Mouse (Mus musculus) liver, embryonic 13.5 days (tissue): ENCODE measurements around the gene Fhod1. TPM values are rescaled to one million over a fixed set of nuclear protein-coding genes. Genes with fewer than 3 reads are reported as not detected.

Experiments used
- ATAC-seq: fragments of 200-750 bp; cut with Nextera tagmentation; 2 replicates; pipeline ENCODE4 v1.8.0; 2017; ENCODE audit warnings: low read depth, mild to moderate bottlenecking, moderate number of reproducible peaks, moderate library complexity
- DNase-seq: peaks from one replicate; pipeline ENCODE4 v3.0.0; 2022
- H3K27ac ChIP-seq: fragments of 300-500 bp; sonication (generic); 2 replicates; pipeline ENCODE4 v1.5.1; 2015; ENCODE audit warnings: moderate library complexity, mild to moderate bottlenecking, inconsistent platforms
- H3K27me3 ChIP-seq: fragments of 300-500 bp; sonication (generic); 2 replicates; pipeline ENCODE4 v1.6.1; 2015; ENCODE audit warnings: mild to moderate bottlenecking, inconsistent platforms
- H3K36me3 ChIP-seq: fragments of 300-500 bp; sonication (generic); 2 replicates; pipeline ENCODE4 v1.6.1; 2015; ENCODE audit warnings: mild to moderate bottlenecking, inconsistent platforms
- H3K4me1 ChIP-seq: fragments of 300-500 bp; sonication (generic); replicated peaks from 2 replicates; pipeline ENCODE4 v1.6.1; 2015; ENCODE audit warnings: inconsistent platforms
- H3K4me2 ChIP-seq: fragments of 300-500 bp; sonication (generic); 2 replicates; pipeline ENCODE4 v1.6.1; 2015; ENCODE audit warnings: inconsistent platforms, mild to moderate bottlenecking, moderate library complexity
- H3K4me3 ChIP-seq: fragments of 300-500 bp; sonication (generic); replicated peaks from 2 replicates; pipeline ENCODE4 v1.5.1; 2015; ENCODE audit warnings: mild to moderate bottlenecking, inconsistent platforms
- H3K9ac ChIP-seq: fragments of 300-500 bp; sonication (generic); 2 replicates; pipeline ENCODE4 v1.6.1; 2015; ENCODE audit warnings: mild to moderate bottlenecking, inconsistent platforms
- H3K9me3 ChIP-seq: fragments of 300-500 bp; sonication (generic); replicated peaks from 2 replicates; pipeline ENCODE4 v1.6.1; 2016; ENCODE audit warnings: inconsistent platforms
- WGBS: fragments of 180-500 bp; shearing (Covaris S2); methylation state at CpG from one replicate; pipeline ENCODE4 v1.1.7; 2015; ENCODE audit not compliant: insufficient replicate concordance; 5-methylcytosine and 5-hydroxymethylcytosine counted together
- polyA plus RNA-seq: library from polyadenylated mRNA; unstranded; fragments of >200 nt; fragmentation: Nextera tagmentation; extraction: Ambion mirVana; gene quantifications from 2 replicates; pipeline ENCODE4 v1.2.1, GENCODE M21; 2015

Gene Fhod1
- polyA plus RNA-seq, 1 experiment from 2014 or later = 0.71 TPM

- no peaks in the 10 kb centered on the region for H3K9me3 ChIP-seq
- H3K4me3 ChIP-seq = no peak overlapping the region
- H3K4me2 ChIP-seq = no peak overlapping the region
- DNase-seq (no peak), ATAC-seq (no peak)
- WGBS = 48% methylated on average over 2 of the region's 2 CpGs
- H3K27ac ChIP-seq = no peak overlapping the region
- H3K4me1 ChIP-seq = no peaks in the 10 kb centered on the region
- no peaks in the 10 kb centered on the region for H3K36me3 ChIP-seq
- no peak overlapping the region for H3K9ac ChIP-seq
- no peaks in the 10 kb centered on the region; the same call in 1 of the 2 replicates for H3K27me3 ChIP-seq
Observed at GRCm38 (mm10) chr8:105367107-105367506, 19.4 kb upstream of the Fhod1 start.

GRCm38 (mm10) chr8:105361751-105362702 is 14.3 kb upstream of the Fhod1 start:
- H3K4me3 ChIP-seq = no peak overlapping the region
- no peaks in the 10 kb centered on the region for H3K4me1 ChIP-seq
- no peak overlapping the region for H3K4me2 ChIP-seq
- no peak overlapping the region; the same call in 1 of the 2 replicates for H3K27ac ChIP-seq
- 52% methylated on average over 12 of the region's 12 CpGs for WGBS
- H3K36me3 ChIP-seq = no peaks in the 10 kb centered on the region
- H3K27me3 ChIP-seq = peaks cover 7% of the 10 kb centered on the region; the same call in 1 of the 2 replicates
- H3K9me3 ChIP-seq = no peaks in the 10 kb centered on the region
- no peak overlapping the region for H3K9ac ChIP-seq
- DNase-seq = no peak
- ATAC-seq = no peak

DNA sequence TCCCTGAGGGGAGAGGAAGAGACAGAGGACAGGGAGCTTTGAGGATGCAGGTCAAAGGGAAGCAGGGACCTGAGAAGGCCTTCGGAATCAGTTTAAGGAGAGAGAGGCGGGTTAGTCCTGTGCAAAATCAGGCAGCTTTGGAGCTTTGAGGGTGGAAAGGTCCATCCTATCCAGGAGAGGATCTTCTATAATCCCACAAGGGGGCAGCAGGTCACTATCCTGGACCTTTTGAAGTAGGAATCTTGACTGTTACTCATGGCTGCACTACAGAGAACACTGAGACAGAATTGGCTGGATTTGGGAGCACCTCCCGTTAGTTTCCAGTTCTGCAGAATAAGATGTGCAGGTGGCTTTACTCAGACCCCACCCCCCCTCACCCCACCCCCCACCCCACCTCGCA is 11.9 kb upstream of the Fhod1 start:
- no peaks in the 10 kb centered on the region for H3K4me1 ChIP-seq
- H3K9ac ChIP-seq = no peak overlapping the region
- H3K27me3 ChIP-seq = peaks cover 7% of the 10 kb centered on the region; the same call in 1 of the 2 replicates
- H3K36me3 ChIP-seq = no peaks in the 10 kb centered on the region
- ATAC-seq (no peak), DNase-seq (no peak)
- WGBS = 53% methylated on average over 4 of the region's 4 CpGs
- H3K9me3 ChIP-seq = no peaks in the 10 kb centered on the region
- H3K27ac ChIP-seq = no peak overlapping the region
- no peak overlapping the region for H3K4me3 ChIP-seq
- no peak overlapping the region for H3K4me2 ChIP-seq

GRCm38 (mm10) chr8:105359208-105359607 is 11.5 kb upstream of the Fhod1 start:
- Histone ChIP-seq H3K27ac (no peak overlapping the region), H3K4me2 (no peak overlapping the region), H3K4me1 (no peaks in the 10 kb centered on the region), H3K4me3 (no peak overlapping the region), H3K9me3 (no peaks in the 10 kb centered on the region), H3K9ac (no peak overlapping the region), H3K36me3 (no peaks in the 10 kb centered on the region), H3K27me3 (peaks cover 7% of the 10 kb centered on the region; the same call in 1 of the 2 replicates)
- DNase-seq (no peak), ATAC-seq (no peak)
- 70% methylated on average over 15 of the region's 15 CpGs for WGBS

DNA sequence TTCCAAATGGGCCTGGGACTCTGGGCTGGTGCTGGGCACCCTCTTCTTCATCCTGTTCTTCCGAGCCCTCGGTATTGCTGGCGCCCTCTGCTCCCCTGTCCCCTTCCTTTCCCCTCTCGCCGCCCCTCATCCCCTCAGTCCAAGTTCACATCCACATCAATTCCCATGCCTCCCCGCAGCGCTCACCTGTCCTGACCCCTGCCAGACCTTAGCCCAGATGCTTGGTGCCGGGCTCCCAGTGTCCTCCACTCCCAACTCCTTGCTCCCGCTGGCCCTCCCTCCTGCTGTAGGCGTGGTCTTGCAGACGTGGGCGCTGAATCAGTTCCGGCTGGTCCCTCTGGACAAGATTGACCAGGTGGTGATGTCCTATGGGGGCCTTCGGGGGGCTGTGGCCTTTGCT is 8.9 kb upstream of the Fhod1 start:
- WGBS = 80% methylated on average over 14 of the region's 14 CpGs
- no peak overlapping the region for H3K27ac ChIP-seq
- H3K4me1 ChIP-seq = no peaks in the 10 kb centered on the region
- peaks cover 27% of the 10 kb centered on the region for H3K27me3 ChIP-seq
- ATAC-seq (no peak), DNase-seq (no peak)
- H3K36me3 ChIP-seq = no peaks in the 10 kb centered on the region
- no peak overlapping the region for H3K4me3 ChIP-seq
- H3K9ac ChIP-seq = no peak overlapping the region
- no peak overlapping the region for H3K4me2 ChIP-seq
- H3K9me3 ChIP-seq = no peaks in the 10 kb centered on the region

DNA sequence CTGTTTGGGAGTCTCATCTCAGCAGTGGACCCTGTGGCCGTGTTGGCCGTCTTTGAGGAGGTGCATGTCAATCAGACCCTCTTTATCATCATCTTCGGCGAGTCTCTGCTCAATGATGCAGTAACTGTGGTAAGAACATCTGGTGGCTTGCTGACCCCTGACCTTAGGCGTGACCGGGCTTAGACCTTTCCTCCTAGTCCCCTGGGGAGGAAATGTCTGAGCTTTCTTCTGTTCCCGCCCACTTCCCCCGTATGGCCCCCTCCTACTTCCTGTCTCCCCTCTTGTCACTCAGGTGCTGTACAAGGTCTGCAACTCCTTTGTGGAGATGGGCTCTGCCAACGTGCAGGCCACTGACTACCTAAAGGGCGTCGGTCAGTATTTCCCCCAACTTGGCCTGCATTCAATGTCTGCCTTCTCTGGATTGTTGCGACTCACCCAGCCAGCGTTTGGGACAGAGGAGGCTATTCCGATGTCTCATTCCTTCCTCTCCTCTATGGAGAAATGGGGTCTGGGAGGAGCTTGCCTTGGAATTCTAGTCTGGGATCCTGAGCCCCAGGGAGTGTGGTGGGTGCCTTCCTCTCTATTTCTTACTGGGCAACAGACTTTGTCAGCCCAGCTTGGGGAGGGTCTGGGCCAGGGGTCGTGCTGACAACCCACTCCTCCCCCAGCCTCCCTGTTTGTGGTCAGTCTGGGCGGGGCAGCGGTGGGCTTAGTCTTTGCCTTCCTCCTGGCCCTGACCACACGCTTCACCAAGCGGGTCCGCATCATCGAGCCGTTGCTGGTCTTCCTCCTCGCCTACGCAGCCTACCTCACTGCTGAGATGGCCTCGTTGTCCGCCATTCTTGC is 7.6 kb upstream of the Fhod1 start:
- no peak overlapping the region for H3K9ac ChIP-seq
- ATAC-seq = peak; percentile 20; the same call in 1 of the 2 replicates
- no peak overlapping the region for H3K4me3 ChIP-seq
- no peak overlapping the region for H3K27ac ChIP-seq
- peaks cover 40% of the 10 kb centered on the region for H3K27me3 ChIP-seq
- no peak overlapping the region for H3K4me2 ChIP-seq
- no peaks in the 10 kb centered on the region for H3K36me3 ChIP-seq
- H3K9me3 ChIP-seq = no peaks in the 10 kb centered on the region
- no peaks in the 10 kb centered on the region for H3K4me1 ChIP-seq
- DNase-seq = no peak
- 40% methylated on average over 26 of the region's 26 CpGs for WGBS

- 0 out of 2 replicates have a peak, but pooled peaks cover 1% of the 10 kb centered on the region for H3K4me1 ChIP-seq
- no peak overlapping the region for H3K4me3 ChIP-seq
- no peaks in the 10 kb centered on the region for H3K9me3 ChIP-seq
- no peak overlapping the region for H3K27ac ChIP-seq
- H3K4me2 ChIP-seq = no peak overlapping the region
- DNase-seq (no peak), ATAC-seq (no peak)
- no peaks in the 10 kb centered on the region for H3K36me3 ChIP-seq
- WGBS = 70% methylated on average over 4 of the region's 4 CpGs
- no peak overlapping the region for H3K9ac ChIP-seq
- H3K27me3 ChIP-seq = peaks cover 49% of the 10 kb centered on the region
Observed at GRCm38 (mm10) chr8:105354549-105354948, 6.8 kb upstream of the Fhod1 start.

GRCm38 (mm10) chr8:105353583-105354135 is 5.9 kb upstream of the Fhod1 start:
- H3K9me3 ChIP-seq = no peaks in the 10 kb centered on the region
- DNase-seq (no peak), ATAC-seq (no peak)
- H3K27ac ChIP-seq = no peak overlapping the region
- 78% methylated on average over 8 of the region's 8 CpGs for WGBS
- H3K4me3 ChIP-seq = no peak overlapping the region
- H3K27me3 ChIP-seq = peaks cover 50% of the 10 kb centered on the region
- H3K36me3 ChIP-seq = no peaks in the 10 kb centered on the region
- H3K4me1 ChIP-seq = peaks cover 9% of the 10 kb centered on the region
- H3K9ac ChIP-seq = no peak overlapping the region
- no peak overlapping the region for H3K4me2 ChIP-seq

- ATAC-seq (no peak), DNase-seq (no peak)
- WGBS = 54% methylated on average over 7 of the region's 7 CpGs
- peaks cover 40% of the 10 kb centered on the region for H3K4me1 ChIP-seq
- no peaks in the 10 kb centered on the region for H3K9me3 ChIP-seq
- H3K27me3 ChIP-seq = peaks cover 77% of the 10 kb centered on the region
- no peak overlapping the region for H3K4me3 ChIP-seq
- H3K36me3 ChIP-seq = no peaks in the 10 kb centered on the region
- H3K27ac ChIP-seq = no peak overlapping the region
- no peak overlapping the region for H3K9ac ChIP-seq
- no peak overlapping the region for H3K4me2 ChIP-seq
Observed at GRCm38 (mm10) chr8:105350186-105350585, 2.4 kb upstream of the Fhod1 start.

DNA sequence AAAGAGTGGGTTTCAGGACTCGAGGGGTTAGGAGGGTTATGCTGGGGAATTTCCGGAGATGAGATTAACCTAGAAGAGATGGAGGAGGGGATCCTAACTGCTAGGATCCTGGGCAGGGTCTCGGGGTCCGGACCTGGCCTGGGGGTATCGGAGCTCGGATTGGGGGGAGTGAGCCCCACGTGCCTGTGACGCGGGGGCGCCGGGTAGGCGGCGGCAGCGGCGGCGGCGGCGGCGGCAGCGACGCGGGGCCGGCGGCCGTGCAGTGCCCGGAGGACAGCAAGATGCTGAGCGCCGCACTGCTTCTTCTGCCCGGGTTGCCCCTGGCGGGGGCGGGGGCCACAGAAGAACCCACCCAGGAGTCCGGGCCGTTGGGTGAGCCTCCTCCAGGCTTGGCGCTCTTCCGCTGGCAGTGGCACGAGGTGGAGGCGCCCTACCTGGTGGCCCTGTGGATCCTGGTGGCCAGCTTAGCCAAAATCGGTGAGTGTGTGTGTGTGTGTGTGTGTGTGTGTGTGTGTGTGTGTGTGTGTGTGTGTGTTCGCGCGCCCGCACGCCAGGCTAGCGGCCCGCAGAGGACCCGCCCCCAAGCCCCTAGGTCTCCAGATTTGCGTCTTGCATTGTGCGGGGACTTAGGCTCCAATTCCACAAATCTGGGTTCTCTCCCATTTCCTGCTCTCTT is 1.5 kb upstream of the Fhod1 start:
- Histone ChIP-seq H3K27ac (no peak overlapping the region), H3K27me3 (peaks cover 77% of the 10 kb centered on the region), H3K4me3 (peak overlapping the region; percentile 72), H3K9me3 (no peaks in the 10 kb centered on the region), H3K36me3 (no peaks in the 10 kb centered on the region), H3K9ac (peak overlapping the region; percentile 51), H3K4me2 (peak overlapping the region; percentile 95), H3K4me1 (peaks cover 50% of the 10 kb centered on the region)
- WGBS = 1% methylated on average over 38 of the region's 48 CpGs
- ATAC-seq = no peak
- DNase-seq = no peak
